Mouse (Mus musculus): ENCODE measurements around the gene Klrg2. TPM values are rescaled to one million over a fixed set of nuclear protein-coding genes. Genes with fewer than 3 reads are reported as not detected.

Klrg2 gene
- polyA plus RNA-seq, 1 experiment from 2014 or later, result 0.12 TPM

Other genes with a start within 250 kb of the Klrg2 start
- gene Ubn2, start 203.3 kb downstream of the Klrg2 start, polyA plus RNA-seq (2014; fragmentation: Nextera tagmentation; extraction: Ambion mirVana), result 12.3 and 14.5 TPM in 2 replicates
- 141 and 146 TPM in 2 replicates for gene Fmc1, start 103.7 kb downstream of the Klrg2 start, polyA plus RNA-seq (2014; fragmentation: Nextera tagmentation; extraction: Ambion mirVana)
- 39.7 and 46.2 TPM in 2 replicates for gene Luc7l2, start 85.9 kb downstream of the Klrg2 start, polyA plus RNA-seq (2014; fragmentation: Nextera tagmentation; extraction: Ambion mirVana)
- gene Clec2l, start 25.8 kb upstream of the Klrg2 start, polyA plus RNA-seq (2014; fragmentation: Nextera tagmentation; extraction: Ambion mirVana), result 0.29 and 0.43 TPM in 2 replicates
- gene Tbxas1, start 238.2 kb upstream of the Klrg2 start, polyA plus RNA-seq (2014; fragmentation: Nextera tagmentation; extraction: Ambion mirVana), result 11.5 and 12.0 TPM in 2 replicates
- 21.4 and 27.4 TPM in 2 replicates for gene Hipk2, start 238.9 kb upstream of the Klrg2 start, polyA plus RNA-seq (2014; fragmentation: Nextera tagmentation; extraction: Ambion mirVana)

Measured in liver, embryonic 11.5 days (tissue).